Mouse (Mus musculus): ENCODE measurements around the gene Mdk.

Mdk gene

DNA sequence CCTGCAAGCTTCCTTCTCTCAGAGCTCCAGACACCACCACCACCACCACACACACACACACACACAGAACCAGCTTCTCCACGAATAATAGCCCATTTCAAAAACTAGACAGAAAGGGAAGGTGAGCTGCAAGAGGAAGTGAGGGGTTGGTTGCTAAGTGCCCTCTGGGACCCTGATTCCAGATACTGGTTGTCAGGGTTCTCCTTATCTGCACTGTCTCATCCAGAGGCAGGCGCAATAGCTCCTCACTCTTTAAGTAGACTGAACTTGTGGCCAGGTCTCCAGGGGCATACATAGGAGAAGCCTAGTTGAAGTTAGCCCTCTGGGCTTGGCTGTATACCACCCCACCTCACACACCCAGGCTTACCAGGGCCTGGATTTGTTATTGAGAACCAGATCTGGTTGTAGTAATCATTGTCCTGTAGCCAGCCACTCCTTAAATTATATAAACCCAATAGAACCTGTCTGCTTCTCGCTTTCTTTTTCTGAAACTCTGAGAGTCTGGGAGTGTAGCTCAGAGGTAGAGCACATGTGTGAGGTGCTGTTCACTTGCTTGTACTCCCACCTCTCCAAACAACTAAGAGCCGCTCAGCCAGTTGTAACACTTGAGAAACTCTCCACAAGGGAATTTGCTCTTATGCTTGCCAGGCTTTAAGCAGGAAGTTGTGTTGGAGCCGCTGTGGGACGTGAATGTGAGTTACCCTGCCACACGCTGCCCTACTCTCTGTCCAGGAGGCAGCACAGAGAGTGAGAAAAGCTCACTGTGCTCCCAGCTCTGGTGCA, 18.6 kb downstream of the Mdk start:
- DNase-seq (ENCODE audit: low spot score): no peak

GRCm38 (mm10) chr2:91912616-91913015, 19.5 kb downstream of the Mdk start:
- DNase-seq (ENCODE audit: low spot score): no peak

DNA sequence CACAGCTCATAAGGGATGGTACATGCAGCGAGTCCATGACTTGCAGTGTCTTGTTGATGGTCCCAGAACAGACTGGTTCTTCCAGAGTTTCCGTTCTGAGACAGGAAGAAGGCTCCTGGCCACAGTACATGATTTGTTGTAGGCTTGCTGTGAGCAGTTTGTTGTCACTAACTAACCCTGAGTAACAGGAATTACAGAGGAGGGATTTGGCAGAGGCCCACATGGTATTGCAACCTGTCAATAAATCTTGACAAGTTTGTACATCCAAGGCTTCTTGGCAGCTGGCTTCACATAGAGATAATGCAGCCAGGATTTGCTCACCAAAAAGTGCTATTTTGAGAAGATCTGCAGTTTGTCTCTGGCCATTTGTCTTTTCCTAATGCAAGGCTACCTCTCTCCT, 26.0 kb downstream of the Mdk start:
- no peak for DNase-seq (ENCODE audit: low spot score)

GRCm38 (mm10) chr2:91904618-91905307, 27.3 kb downstream of the Mdk start:
- no peak for DNase-seq (ENCODE audit: low spot score)

DNA sequence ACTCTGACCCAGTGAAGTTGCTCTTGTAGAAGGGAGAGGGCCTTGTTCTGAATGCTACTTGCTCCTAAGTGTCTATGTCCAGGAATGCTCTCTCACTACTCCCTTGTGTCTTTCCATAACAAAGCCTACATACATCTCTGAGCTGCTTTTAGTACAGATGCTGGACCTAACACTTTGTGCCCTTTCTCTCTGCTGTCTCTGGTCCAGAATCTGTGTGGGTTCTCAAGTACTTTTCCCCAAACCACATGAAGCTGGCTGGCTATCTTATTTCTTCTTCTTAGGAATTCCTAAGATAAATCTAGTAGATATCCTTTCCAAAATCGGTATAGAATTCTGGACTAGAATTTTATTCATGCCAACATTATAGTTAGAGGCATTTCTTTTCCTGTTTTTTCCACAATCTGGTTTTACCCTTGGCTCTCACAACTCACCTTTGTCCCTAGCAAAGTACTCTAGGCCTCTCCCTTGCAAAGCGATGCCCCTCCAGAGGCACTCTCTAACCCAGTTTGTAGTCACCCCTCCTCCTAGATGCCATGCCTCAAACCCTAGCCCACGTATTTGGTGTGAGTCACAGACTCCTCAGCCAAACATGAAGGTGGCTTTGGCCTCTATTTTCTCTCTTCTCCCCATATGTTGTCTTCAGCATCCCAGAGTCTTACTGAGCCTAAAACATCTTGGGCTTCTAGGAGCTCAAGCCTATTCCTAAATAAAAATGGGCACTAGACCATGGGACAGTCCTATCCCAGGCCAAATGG, 28.7 kb downstream of the Mdk start:
- no peak for DNase-seq (ENCODE audit: low spot score)

DNA sequence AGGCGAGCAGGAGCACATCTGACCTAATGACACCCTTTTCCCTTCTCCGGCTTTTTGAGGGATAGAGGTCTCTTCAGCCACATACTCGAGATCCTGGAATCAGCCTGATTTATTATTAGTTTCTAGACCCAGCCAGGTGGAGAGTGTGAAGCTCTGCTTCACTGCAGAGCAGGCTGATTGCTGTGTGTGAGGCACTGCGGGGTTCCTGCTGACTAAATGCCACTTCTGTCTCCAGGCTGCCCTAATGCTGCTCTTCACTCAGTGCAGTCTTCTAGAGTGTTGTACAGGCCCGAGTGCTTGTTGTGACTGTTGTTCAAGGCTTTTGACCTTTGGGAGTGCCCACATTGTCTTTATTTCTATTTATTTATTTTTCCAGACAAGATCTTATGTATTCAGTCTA, 29.8 kb downstream of the Mdk start:
- no peak for DNase-seq (ENCODE audit: low spot score)

- DNase-seq (ENCODE audit: low spot score): no peak
Measured at GRCm38 (mm10) chr2:91900431-91900830, 31.7 kb downstream of the Mdk start.

- DNase-seq (ENCODE audit: low spot score): no peak
Measured at GRCm38 (mm10) chr2:91899141-91899540, 33.0 kb downstream of the Mdk start.

- DNase-seq (ENCODE audit: low spot score): no peak
Measured at GRCm38 (mm10) chr2:91897968-91898367, 34.1 kb downstream of the Mdk start.

DNA sequence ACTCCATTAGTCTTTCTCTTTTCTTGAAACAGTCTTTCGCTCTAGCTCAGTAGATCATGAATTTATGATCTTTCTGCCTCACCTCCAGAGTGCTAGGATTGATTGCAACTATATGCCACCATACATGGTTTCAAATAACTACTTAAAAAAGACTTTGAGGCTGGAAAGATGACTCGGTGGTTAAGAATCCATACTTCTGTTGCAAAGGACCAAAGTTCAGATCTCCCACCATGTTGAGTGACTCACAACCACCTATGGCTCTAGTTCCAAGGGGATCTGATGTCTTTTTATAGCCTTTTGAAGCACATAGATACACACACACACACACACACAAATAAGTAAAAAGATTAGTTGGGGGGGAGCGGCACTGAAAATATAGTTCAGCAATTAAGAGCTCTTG, 36.7 kb downstream of the Mdk start:
- no peak for DNase-seq (ENCODE audit: low spot score)

DNA sequence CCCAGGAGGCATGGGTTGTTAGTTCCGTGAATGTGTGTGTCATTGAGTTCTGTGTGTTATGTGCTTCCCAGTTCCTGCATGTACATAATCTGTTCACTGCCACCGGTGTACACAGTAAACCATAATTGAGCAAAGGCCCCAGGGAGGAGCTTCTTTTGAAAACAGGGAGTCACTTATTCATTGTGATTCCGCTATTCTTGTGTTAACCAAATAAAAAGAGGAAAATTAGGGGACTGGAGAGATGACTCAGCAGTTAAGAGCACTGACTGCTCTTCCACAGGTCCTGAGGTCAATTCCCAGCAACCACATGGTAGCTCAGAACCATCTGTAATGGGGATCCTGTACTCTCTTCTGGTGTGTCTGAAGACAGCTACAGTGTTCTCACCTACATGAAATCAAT, 37.4 kb downstream of the Mdk start:
- no peak for DNase-seq (ENCODE audit: low spot score)

DNA sequence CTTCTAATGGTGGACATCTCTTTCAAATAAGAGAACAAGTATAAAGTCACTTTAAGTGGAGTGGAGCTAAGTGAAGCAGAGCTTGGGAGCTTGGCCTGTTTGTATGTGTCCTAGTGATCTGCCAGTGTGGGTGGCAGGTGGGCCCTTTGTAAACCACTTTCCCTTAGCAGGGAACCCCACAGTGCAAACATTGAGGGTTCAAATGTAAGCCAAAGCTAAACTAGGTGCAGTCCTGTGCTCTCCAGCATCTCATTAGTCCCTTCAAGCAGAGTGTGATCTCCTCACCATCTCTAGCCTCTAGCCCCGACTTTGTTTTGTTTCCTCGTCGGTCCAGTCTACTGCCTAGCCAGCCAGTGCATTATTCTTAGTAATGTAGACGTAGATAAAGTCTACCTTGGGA, 47.5 kb downstream of the Mdk start:
- no peak for DNase-seq (ENCODE audit: low spot score)

DNA sequence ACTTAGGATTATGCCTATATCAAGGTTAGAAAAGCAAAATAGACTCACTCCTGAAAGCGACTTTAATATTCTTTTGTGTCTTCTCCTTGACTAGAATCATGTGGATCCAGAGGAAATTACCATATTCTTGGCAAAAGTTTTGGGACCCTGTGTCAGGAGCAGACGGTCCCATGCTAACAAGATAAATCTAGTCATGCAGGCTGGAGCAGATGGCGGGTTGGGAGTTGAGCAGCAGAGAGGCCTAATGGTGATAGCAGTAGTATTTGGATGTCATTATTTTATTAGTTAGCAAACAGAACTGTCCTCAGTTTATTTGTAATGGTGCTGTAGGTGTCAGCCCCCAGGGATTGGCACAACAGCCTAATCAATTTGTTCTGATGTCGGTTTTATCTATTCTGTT, 48.1 kb downstream of the Mdk start:
- no peak for DNase-seq (ENCODE audit: low spot score)

Data from c-Kit-positive CD71-positive TER-119-positive erythroid progenitor cells, embryonic 14.5 days (primary cell).